Mouse (Mus musculus): ENCODE results near the gene Pim2.
"Not testable (repeated sequence)": the region's sequence is repeated elsewhere in the genome, so short reads cannot be mapped to it uniquely, and the experiment has no call there.

The Pim2 gene

GRCm38 (mm10) chrX:7878495-7878894 lies 433 bp downstream of the Pim2 start:
- peak; percentile 31 for DNase-seq (ENCODE audit: low read depth, low spot score)
- H3K36me3 ChIP-seq (ENCODE audit: control insufficient read depth, insufficient read depth, low read length, poor library complexity, severe bottlenecking), result peaks cover 1% of the 10 kb centered on the region
- H3K27me3 ChIP-seq (ENCODE audit: control insufficient read depth, insufficient read depth, low read length, poor library complexity, severe bottlenecking), result no peaks in the 10 kb centered on the region

DNA sequence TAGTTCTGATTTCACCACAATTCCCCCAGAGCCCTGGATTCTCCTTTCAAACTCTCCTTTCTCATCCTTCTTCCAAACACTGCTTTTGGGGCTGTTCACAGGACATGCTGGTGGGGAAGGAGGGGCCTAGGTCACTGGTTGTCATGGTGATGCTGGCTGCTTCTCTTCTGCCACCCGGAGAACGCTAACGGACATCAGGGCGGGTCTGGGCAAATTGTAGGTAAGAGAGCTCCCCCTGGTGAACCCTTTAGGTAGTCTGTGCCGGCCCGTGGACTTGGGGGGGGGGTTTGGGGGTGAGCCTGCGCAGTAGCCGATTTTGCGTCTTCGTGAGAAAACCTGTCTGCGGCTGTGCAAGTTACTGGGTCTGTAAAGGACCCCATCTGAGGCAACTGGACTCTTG lies 1.8 kb downstream of the Pim2 start:
- H3K27me3 ChIP-seq (ENCODE audit: control insufficient read depth, insufficient read depth, low read length, poor library complexity, severe bottlenecking), result no peaks in the 10 kb centered on the region
- no peaks in the 10 kb centered on the region; the same call in 1 of the 2 replicates for H3K36me3 ChIP-seq (ENCODE audit: control insufficient read depth, insufficient read depth, low read length, poor library complexity, severe bottlenecking)
- DNase-seq (ENCODE audit: low read depth, low spot score), result peak; percentile 90

- H3K27me3 ChIP-seq (ENCODE audit: control insufficient read depth, insufficient read depth, low read length, poor library complexity, severe bottlenecking), result no peaks in the 10 kb centered on the region
- DNase-seq (ENCODE audit: low read depth, low spot score), result peak; percentile 87
- no peaks in the 10 kb centered on the region; the same call in 1 of the 2 replicates for H3K36me3 ChIP-seq (ENCODE audit: control insufficient read depth, insufficient read depth, low read length, poor library complexity, severe bottlenecking)
Observed at GRCm38 (mm10) chrX:7883841-7884567, 5.9 kb downstream of the Pim2 start, which contains the start of gene Slc35a2. Gene Slc35a2, plus strand, starts transcription at chrX:7884028.

DNA sequence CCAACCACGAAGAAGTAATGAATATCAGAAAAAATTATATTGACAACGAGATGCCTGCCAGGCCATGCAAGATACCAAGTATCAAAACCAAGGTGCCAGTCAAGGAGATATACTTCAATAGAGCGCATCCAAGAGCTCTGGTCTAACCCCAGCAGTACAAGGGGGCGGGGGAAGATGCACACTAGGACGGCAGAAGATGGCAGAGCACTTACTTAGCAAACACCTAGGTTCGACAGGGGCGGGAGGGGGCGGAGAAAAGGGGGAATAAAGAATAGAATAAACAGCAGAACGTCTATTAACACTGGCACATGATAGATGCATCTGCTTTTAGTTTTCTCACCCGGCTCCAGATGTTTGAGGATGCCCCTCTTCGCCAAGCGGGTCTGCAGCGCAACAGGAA lies 20.1 kb downstream of the Pim2 start:
- Histone ChIP-seq H3K36me3 (ENCODE audit: control insufficient read depth, insufficient read depth, low read length, poor library complexity, severe bottlenecking) (peaks cover 9% of the 10 kb centered on the region; the same call in 1 of the 2 replicates), H3K27me3 (ENCODE audit: control insufficient read depth, insufficient read depth, low read length, poor library complexity, severe bottlenecking) (no peaks in the 10 kb centered on the region)
- peak; percentile 75 for DNase-seq (ENCODE audit: low read depth, low spot score)

DNA sequence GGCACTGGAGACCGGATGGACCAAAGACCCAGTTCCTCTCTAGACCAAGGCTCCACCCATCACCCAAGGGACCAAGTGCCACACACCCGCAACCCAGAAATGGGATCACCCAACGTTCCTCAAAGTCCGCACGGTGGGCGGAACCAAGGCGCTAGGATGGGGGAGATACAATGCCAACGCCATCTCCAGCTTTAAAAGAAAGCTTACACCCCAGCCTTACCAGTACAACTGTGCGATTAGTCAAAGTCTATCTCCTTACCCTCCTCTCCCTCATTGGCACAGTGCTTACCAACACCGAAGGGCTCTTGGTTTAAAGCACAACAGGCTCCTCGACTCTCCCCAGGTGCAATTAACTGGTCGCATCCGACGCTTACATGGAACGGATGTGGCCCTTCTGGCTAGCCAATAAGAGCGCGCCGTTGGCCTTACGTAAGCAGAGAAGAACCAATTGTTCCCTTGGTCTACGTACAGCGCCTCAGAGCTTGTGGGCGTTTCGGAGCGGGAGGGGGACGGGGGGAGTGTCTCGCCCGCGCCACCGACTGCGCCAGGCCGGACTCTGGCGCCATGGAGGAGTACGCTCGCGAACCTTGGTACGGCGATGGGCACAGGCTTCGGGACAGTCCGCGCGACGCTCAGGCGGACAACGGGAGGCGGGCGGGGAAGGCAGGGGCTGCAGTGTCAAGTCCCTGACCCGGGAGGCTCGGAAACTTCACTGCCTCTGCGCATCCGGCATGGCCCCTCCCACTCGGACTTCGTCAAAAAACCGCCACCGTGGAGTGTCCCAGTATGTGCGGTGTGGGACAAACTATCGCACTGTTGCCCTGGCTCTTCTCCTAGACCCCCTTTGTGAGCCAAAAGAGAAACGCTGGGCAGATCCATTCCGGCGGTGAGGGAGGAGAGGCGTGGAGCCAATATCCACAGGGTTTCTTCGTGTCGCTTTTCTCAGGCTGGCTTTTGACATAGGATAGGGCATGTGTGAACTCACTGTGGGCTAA lies 21.1 kb downstream of the Pim2 start, which contains the start of the genes Pqbp1 and Timm17b:
Gene Pqbp1, minus strand, starts transcription at position 390 of the 995 bp plus-strand sequence.
Gene Timm17b, plus strand, starts transcription at position 478 of the 995 bp plus-strand sequence.
- no peaks in the 10 kb centered on the region for H3K27me3 ChIP-seq (ENCODE audit: control insufficient read depth, insufficient read depth, low read length, poor library complexity, severe bottlenecking)
- DNase-seq (ENCODE audit: low read depth, low spot score), result peak; percentile 94
- peaks cover 9% of the 10 kb centered on the region; the same call in 1 of the 2 replicates for H3K36me3 ChIP-seq (ENCODE audit: control insufficient read depth, insufficient read depth, low read length, poor library complexity, severe bottlenecking)

DNA sequence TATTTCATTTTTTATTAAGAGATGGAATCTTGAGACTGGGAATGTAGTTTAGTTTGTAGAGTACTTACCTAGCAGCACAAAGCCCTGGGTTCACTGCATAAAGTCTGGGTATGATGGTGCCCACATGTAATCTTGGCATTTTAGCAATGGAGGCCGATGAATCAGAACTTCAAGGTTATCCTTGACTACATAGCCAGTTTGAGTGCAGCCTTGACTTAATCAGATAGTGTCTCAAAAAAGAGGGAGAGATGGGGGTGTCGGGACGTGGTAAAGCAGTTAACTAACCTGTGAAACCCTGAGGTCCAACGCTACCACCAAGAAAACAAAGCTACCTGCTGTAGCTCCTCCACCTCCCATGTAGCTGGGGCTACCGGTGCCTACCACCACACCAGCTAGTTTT lies 26.4 kb downstream of the Pim2 start:
- Histone ChIP-seq H3K27me3 (ENCODE audit: control insufficient read depth, insufficient read depth, low read length, poor library complexity, severe bottlenecking) (no peaks in the 10 kb centered on the region), H3K36me3 (ENCODE audit: control insufficient read depth, insufficient read depth, low read length, poor library complexity, severe bottlenecking) (0 out of 2 replicates have a peak, but pooled peaks cover 2% of the 10 kb centered on the region)
- no peak for DNase-seq (ENCODE audit: low read depth, low spot score)

GRCm38 (mm10) chrX:7907735-7908134 lies 29.7 kb downstream of the Pim2 start, which contains the start of gene Gm10491:
Gene Gm10491, minus strand, starts transcription at chrX:7907835.
- DNase-seq (ENCODE audit: low read depth, low spot score), result no peak
- Histone ChIP-seq H3K27me3 (ENCODE audit: control insufficient read depth, insufficient read depth, low read length, poor library complexity, severe bottlenecking) (no peaks in the 10 kb centered on the region), H3K36me3 (ENCODE audit: control insufficient read depth, insufficient read depth, low read length, poor library complexity, severe bottlenecking) (0 out of 2 replicates have a peak, but pooled peaks cover 2% of the 10 kb centered on the region)

DNA sequence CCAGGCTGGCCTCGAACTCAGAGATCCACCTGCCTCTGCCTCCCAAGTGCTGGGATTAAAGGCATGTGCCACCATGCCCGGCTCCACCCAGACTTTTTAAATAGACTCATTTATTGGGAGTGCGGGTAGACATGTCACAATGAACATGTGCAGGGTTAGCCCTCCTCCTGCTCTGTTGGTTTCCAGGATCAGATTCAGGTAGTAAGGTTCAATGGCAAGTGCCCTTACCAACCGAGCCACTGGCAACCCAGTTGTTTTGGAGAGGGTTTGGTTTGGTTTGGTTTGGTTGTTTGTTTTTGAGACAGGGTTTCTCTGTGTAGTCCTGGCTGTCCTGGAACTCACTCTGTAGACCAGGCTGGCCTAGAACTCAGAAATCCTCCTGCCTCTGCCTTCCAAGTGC lies 31.2 kb downstream of the Pim2 start, which contains the start of gene Gm10490:
Gene Gm10490, plus strand, starts transcription at position 301 of the 400 bp plus-strand sequence.
- DNase-seq (ENCODE audit: low read depth, low spot score); H3K27me3 ChIP-seq (ENCODE audit: control insufficient read depth, insufficient read depth, low read length, poor library complexity, severe bottlenecking): not testable (repeated sequence)

DNA sequence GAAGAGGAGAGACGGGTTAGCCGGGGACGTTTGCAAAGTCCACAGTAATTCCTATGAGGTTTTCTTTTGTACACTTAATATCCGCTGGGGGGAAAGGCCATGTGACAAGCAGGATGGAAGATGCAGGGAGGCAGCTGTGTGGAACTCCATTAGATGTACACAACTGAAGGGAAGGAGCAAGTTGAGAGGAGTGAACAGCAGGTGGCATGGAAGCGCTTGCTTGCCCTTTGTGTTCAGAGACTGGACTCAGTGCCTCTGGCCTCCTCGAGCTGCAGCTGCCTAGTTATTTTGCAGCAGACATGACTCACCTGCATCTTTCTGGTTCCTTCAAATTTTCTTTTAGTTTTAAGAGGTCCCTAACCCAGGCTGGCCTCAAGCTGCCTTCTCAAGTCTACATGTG lies 32.4 kb downstream of the Pim2 start:
- no peak for DNase-seq (ENCODE audit: low read depth, low spot score)
- H3K36me3 ChIP-seq (ENCODE audit: control insufficient read depth, insufficient read depth, low read length, poor library complexity, severe bottlenecking), result no peaks in the 10 kb centered on the region

More for the DNA sequence above, 31.2 kb downstream of the Pim2 start, which contains the start of gene Gm10490:
- H3K36me3 ChIP-seq (ENCODE audit: control insufficient read depth, insufficient read depth, low read length, poor library complexity, severe bottlenecking), result not testable (repeated sequence)

GRCm38 (mm10) chrX:7915669-7916068 lies 37.6 kb downstream of the Pim2 start:
- not testable (repeated sequence) for H3K36me3 ChIP-seq (ENCODE audit: control insufficient read depth, insufficient read depth, low read length, poor library complexity, severe bottlenecking); H3K27me3 ChIP-seq (ENCODE audit: control insufficient read depth, insufficient read depth, low read length, poor library complexity, severe bottlenecking); DNase-seq (ENCODE audit: low read depth, low spot score)

More for the DNA sequence above, 32.4 kb downstream of the Pim2 start:
- no peaks in the 10 kb centered on the region for H3K27me3 ChIP-seq (ENCODE audit: control insufficient read depth, insufficient read depth, low read length, poor library complexity, severe bottlenecking)

GRCm38 (mm10) chrX:7917960-7918359 lies 39.9 kb downstream of the Pim2 start:
- H3K27me3 ChIP-seq (ENCODE audit: control insufficient read depth, insufficient read depth, low read length, poor library complexity, severe bottlenecking); H3K36me3 ChIP-seq (ENCODE audit: control insufficient read depth, insufficient read depth, low read length, poor library complexity, severe bottlenecking); DNase-seq (ENCODE audit: low read depth, low spot score): not testable (repeated sequence)

- Histone ChIP-seq H3K27me3 (ENCODE audit: control insufficient read depth, insufficient read depth, low read length, poor library complexity, severe bottlenecking) (no peaks in the 10 kb centered on the region), H3K36me3 (ENCODE audit: control insufficient read depth, insufficient read depth, low read length, poor library complexity, severe bottlenecking) (no peaks in the 10 kb centered on the region)
- no peak for DNase-seq (ENCODE audit: low read depth, low spot score)
Observed at GRCm38 (mm10) chrX:7919601-7920383, 41.7 kb downstream of the Pim2 start, which contains the start of gene Pcsk1n. Gene Pcsk1n, plus strand, starts transcription at chrX:7919822.

GRCm38 (mm10) chrX:7922032-7922431 lies 44.0 kb downstream of the Pim2 start:
- H3K27me3 ChIP-seq (ENCODE audit: control insufficient read depth, insufficient read depth, low read length, poor library complexity, severe bottlenecking), result no peaks in the 10 kb centered on the region
- DNase-seq (ENCODE audit: low read depth, low spot score), result no peak

GRCm38 (mm10) chrX:7926266-7926665 lies 48.2 kb downstream of the Pim2 start:
- H3K27me3 ChIP-seq (ENCODE audit: control insufficient read depth, insufficient read depth, low read length, poor library complexity, severe bottlenecking), result no peaks in the 10 kb centered on the region
- no peak for DNase-seq (ENCODE audit: low read depth, low spot score)
- H3K36me3 ChIP-seq (ENCODE audit: control insufficient read depth, insufficient read depth, low read length, poor library complexity, severe bottlenecking), result no peaks in the 10 kb centered on the region

More at GRCm38 (mm10) chrX:7922032-7922431, 44.0 kb downstream of the Pim2 start:
- no peaks in the 10 kb centered on the region for H3K36me3 ChIP-seq (ENCODE audit: control insufficient read depth, insufficient read depth, low read length, poor library complexity, severe bottlenecking)
